Mouse (Mus musculus) hindbrain, embryonic 15.5 days (tissue): ENCODE results near the gene Fxyd6. TPM values are rescaled to one million over a fixed set of nuclear protein-coding genes. Genes with fewer than 3 reads are reported as not detected.

Source experiments
- ATAC-seq: fragments of 200-750 bp; cut with Nextera tagmentation; 2 replicates; pipeline ENCODE4 v1.8.0; 2017; ENCODE audit warnings: low read depth, moderate number of reproducible peaks, moderate TSS enrichment; ENCODE audit not compliant: low FRiP score
- H3K27ac ChIP-seq: fragments of 300-500 bp; sonication (generic); replicated peaks from 2 replicates; pipeline ENCODE4 v1.5.1; 2015; ENCODE audit warnings: mild to moderate bottlenecking, inconsistent platforms
- H3K27me3 ChIP-seq: fragments of 300-500 bp; sonication (generic); 2 replicates; pipeline ENCODE4 v1.6.1; 2015; ENCODE audit warnings: control low read depth, inconsistent platforms
- H3K36me3 ChIP-seq: fragments of 300-500 bp; sonication (generic); 2 replicates; pipeline ENCODE4 v1.6.1; 2015; ENCODE audit warnings: control low read depth, inconsistent platforms
- H3K4me1 ChIP-seq: fragments of 300-500 bp; sonication (generic); replicated peaks from 2 replicates; pipeline ENCODE4 v1.6.1; 2015; ENCODE audit warnings: control low read depth, inconsistent platforms
- H3K4me2 ChIP-seq: fragments of 300-500 bp; sonication (generic); 2 replicates; pipeline ENCODE4 v1.6.1; 2015; ENCODE audit warnings: moderate library complexity, mild to moderate bottlenecking, inconsistent platforms
- H3K4me3 ChIP-seq: fragments of 300-500 bp; sonication (generic); 2 replicates; pipeline ENCODE4 v1.5.1; 2015; ENCODE audit warnings: mild to moderate bottlenecking, inconsistent platforms
- H3K9ac ChIP-seq: fragments of 300-500 bp; sonication (generic); 2 replicates; pipeline ENCODE4 v1.6.1; 2015; ENCODE audit warnings: inconsistent platforms
- H3K9me3 ChIP-seq: fragments of 300-500 bp; sonication (generic); 2 replicates; pipeline ENCODE4 v1.6.1; 2016; ENCODE audit warnings: control low read depth, inconsistent platforms
- WGBS: fragments of 180-500 bp; shearing (Covaris S2); methylation state at CpG from one replicate; pipeline ENCODE4 v1.1.7; 2015; 5-methylcytosine and 5-hydroxymethylcytosine counted together
- polyA plus RNA-seq: library from polyadenylated mRNA; unstranded; fragments of >200 nt; fragmentation: Nextera tagmentation; extraction: Ambion mirVana; gene quantifications from 2 replicates; pipeline ENCODE4 v1.2.1, GENCODE M21; 2015

Fxyd6 gene
- polyA plus RNA-seq, 1 experiment from 2014 or later = 611 TPM

DNA sequence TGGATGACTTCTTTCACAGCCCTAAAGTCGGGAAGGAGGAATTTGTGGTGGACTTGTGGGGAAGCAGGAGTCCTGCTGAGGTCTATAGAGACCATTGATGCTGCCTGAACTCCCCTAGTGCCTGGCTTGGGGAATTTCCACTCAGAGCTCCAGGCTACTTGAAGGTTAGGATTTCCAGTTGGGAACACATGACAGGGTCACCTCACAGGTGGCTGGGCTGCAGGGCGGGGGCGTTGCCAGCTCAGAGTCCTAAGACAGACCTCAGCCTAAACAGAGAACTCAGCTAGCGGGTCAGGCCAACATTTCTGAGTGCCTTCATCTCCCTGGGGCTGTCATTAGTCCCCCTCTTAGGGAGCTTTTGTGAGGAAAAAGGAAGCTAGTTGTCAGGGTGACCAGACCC, 31.9 kb downstream of the Fxyd6 start:
- no peak overlapping the region for H3K27ac ChIP-seq
- H3K27me3 ChIP-seq = no peaks in the 10 kb centered on the region
- no peak overlapping the region for H3K9ac ChIP-seq
- H3K36me3 ChIP-seq = no peaks in the 10 kb centered on the region
- H3K4me2 ChIP-seq = no peak overlapping the region
- no peaks in the 10 kb centered on the region for H3K4me1 ChIP-seq
- ATAC-seq = no peak
- H3K9me3 ChIP-seq = no peaks in the 10 kb centered on the region
- no peak overlapping the region for H3K4me3 ChIP-seq
- WGBS = 60% methylated on average over 4 of the region's 4 CpGs

DNA sequence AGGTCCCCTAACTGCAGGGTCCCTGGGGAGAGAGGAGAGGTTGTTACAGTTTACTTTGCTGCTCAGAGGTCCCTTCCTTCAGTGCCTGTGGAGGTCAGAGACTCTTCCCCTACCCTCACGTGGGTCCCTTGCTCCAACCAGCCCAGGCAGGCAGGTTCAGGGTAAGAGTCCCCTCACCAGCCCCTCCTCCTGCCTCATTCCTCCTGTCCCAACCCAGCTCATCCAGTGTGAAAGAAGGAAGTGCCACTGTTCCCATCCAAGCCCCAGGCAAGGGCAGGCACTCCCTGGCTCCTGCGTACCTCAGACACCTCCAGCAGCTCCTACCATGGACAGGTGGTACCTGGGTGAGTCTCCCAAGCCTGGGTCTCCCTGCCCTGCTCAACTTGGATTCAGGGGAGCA, 33.0 kb downstream of the Fxyd6 start:
- no peak overlapping the region for H3K4me3 ChIP-seq
- H3K27ac ChIP-seq = no peak overlapping the region
- no peak overlapping the region for H3K4me2 ChIP-seq
- no peak for ATAC-seq
- no peaks in the 10 kb centered on the region for H3K27me3 ChIP-seq
- H3K36me3 ChIP-seq = no peaks in the 10 kb centered on the region
- no peak overlapping the region for H3K9ac ChIP-seq
- WGBS = 69% methylated on average over 2 of the region's 2 CpGs
- H3K4me1 ChIP-seq = peaks cover 2% of the 10 kb centered on the region; the same call in 1 of the 2 replicates
- H3K9me3 ChIP-seq = no peaks in the 10 kb centered on the region

DNA sequence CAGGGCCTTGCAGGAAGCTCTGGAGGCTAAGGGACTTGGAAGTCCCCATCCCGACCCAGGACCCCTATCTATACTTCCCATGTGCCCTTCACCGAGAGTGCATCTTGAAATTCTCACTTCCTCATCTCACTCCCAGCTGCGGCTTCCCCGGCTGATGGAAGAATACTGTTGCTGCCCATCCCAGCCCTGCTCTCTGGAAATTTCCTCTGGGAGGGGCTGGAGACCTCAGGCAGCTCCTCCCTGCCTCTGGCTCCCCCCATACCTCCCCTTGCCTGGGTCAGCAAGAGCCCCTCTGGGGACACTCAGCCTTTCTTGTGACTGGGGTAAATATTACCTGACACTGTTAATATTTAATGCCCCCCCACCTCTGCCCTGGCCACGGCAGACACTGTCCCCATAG, 35.7 kb downstream of the Fxyd6 start:
- no peak for ATAC-seq
- no peak overlapping the region for H3K4me3 ChIP-seq
- no peak overlapping the region for H3K27ac ChIP-seq
- WGBS = 74% methylated on average over 5 of the region's 5 CpGs
- no peaks in the 10 kb centered on the region for H3K27me3 ChIP-seq
- H3K4me2 ChIP-seq = no peak overlapping the region
- H3K9ac ChIP-seq = no peak overlapping the region
- peaks cover 5% of the 10 kb centered on the region; the same call in 1 of the 2 replicates for H3K4me1 ChIP-seq
- no peaks in the 10 kb centered on the region for H3K9me3 ChIP-seq
- H3K36me3 ChIP-seq = no peaks in the 10 kb centered on the region

DNA sequence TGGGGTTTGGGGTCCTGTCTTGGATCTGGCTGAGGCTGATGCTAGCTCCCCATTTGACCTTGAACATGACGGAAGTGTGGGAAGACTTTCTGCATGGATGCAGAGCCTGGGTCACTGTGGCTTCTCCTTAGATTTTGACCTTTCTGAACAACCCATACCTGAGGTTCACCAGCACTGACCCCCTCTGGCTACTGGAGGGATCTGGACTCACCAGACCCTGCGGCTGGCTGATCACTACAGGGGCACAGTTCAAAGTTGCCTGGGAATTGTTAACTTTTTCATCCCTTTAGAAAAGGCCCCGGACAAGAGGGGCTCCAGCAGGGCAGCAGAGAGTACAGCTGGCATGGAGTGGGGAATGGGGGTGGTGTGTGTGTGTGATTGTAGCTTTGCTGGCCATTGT, 36.8 kb downstream of the Fxyd6 start:
- Histone ChIP-seq H3K36me3 (no peaks in the 10 kb centered on the region), H3K9me3 (no peaks in the 10 kb centered on the region), H3K27me3 (no peaks in the 10 kb centered on the region), H3K9ac (no peak overlapping the region), H3K4me2 (no peak overlapping the region), H3K4me3 (no peak overlapping the region), H3K27ac (no peak overlapping the region), H3K4me1 (peaks cover 5% of the 10 kb centered on the region)
- 82% methylated on average over 3 of the region's 3 CpGs for WGBS
- no peak for ATAC-seq

DNA sequence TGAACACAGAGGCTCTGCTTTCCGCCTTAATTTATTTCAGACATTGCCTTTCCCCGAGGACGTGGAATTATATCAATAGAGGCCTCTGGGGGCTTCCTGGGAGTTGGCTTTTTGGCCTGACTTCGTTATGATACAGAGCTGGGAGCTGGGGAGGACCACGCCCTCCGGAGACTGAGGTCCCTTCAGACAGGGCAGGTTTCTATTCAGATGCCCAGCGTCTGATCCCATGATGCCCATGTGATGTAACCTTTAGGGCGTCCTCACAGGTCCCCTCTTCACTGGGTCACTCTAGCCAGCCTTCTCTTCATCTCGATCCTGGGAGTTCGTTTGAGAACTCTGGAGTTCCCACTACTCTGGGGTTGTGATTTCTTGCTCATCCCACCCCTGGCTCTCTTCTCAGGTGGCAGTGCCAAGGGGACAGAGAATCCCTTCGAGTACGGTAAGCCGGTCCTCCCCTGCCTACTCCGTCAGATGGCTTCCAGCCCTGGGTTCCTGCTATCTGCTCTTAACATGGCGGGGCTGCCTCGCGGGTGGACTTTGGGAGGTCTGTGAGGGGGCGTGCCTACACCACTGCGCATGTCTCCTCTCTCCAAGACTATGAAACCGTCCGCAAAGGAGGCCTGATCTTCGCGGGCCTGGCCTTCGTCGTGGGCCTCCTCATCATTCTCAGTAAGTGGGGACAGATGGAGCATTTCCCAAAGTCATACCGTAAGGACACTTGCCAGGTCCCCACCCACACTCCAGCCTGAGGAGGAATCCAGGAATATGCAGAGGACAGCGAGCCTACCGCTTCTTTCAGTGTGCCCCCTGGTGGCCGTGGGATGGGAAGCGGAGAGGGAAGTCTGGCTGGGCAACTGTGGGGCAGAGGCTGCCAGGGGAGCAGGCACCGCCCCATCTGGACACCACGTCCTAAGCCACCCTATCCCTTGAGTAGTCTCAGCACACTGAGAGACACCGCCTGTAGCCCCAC, 38.0 kb downstream of the Fxyd6 start:
- Histone ChIP-seq H3K4me1 (peaks cover 12% of the 10 kb centered on the region), H3K9me3 (no peaks in the 10 kb centered on the region), H3K27me3 (no peaks in the 10 kb centered on the region), H3K36me3 (no peaks in the 10 kb centered on the region), H3K9ac (no peak overlapping the region), H3K4me2 (peak overlapping the region; percentile 54), H3K4me3 (peak overlapping the region; percentile 33), H3K27ac (0 out of 2 replicates have a peak overlapping the region, but pooled peaks have one; percentile 5)
- peak; percentile 72 for ATAC-seq
- 39% methylated on average over 33 of the region's 33 CpGs for WGBS

DNA sequence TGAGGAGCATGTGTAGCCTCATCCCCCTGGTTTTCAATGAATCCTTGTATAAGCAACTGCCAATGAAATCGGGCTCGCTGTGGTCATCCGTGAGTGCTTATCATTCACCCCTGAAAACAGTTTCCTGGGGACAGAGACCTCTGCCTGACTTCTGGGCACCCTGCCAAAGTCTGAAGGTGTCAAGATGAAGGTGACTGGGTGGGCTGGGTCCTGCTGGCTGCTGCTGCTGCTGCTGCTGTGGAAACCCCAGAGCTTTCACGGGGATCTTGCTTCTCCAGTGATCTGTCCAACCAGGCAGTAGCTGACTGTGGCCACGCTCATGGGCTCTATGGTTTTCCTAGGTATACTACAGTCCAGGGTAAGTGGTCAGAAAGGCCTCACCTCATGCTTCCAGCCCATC, 40.2 kb downstream of the Fxyd6 start:
- Histone ChIP-seq H3K27me3 (no peaks in the 10 kb centered on the region), H3K4me2 (no peak overlapping the region), H3K4me1 (peaks cover 12% of the 10 kb centered on the region), H3K9ac (no peak overlapping the region), H3K27ac (no peak overlapping the region), H3K36me3 (no peaks in the 10 kb centered on the region), H3K9me3 (no peaks in the 10 kb centered on the region), H3K4me3 (no peak overlapping the region)
- ATAC-seq = no peak
- 88% methylated on average over 5 of the region's 5 CpGs for WGBS

DNA sequence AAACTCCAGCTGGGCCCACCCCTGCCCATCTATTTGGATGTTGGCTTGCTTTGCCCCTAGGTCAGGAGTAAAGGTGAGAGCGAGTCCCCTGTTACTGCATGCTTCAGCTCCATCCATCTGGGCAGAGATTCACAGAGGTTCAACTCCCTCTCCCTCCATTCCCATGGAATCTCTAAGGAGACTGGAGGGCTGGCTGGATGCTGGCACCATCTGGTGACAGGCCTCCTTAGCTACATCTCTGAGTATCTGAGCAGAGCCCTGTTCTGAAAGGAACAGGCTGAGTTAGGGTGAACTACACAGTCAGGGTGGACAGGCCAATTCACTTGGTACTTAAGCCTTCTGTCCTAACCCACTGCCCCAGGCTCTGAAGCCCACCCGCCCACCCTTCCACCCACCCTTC, 40.6 kb downstream of the Fxyd6 start:
- 92% methylated on average over 2 of the region's 2 CpGs for WGBS
- no peak for ATAC-seq
- H3K9ac ChIP-seq = no peak overlapping the region

DNA sequence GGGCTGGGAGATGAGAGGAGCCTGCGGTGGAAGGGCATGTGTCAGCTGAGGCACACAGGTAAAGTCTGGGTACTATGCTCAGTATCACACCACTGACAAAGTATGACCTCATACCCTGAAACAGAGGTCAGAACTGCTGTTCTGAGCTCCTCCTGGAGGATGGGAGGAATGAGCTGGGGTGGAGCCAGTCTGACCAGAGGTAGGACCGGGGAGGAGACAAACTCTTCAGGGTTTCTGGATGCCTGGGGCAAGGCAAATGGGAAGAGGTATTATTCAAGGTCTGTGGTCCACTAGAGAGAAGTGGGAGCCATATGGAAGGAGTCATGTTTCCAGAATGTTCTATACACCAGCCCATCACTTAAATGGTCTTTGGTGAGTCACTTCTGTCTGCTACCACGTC, 41.1 kb downstream of the Fxyd6 start:
- no peaks in the 10 kb centered on the region for H3K27me3 ChIP-seq
- H3K9ac ChIP-seq = no peak overlapping the region
- no peak overlapping the region for H3K4me2 ChIP-seq
- no peak overlapping the region for H3K27ac ChIP-seq
- no peak for ATAC-seq
- H3K9me3 ChIP-seq = no peaks in the 10 kb centered on the region
- no peak overlapping the region for H3K4me3 ChIP-seq
- H3K4me1 ChIP-seq = peaks cover 12% of the 10 kb centered on the region
- 91% methylated on average over 3 of the region's 3 CpGs for WGBS
- H3K36me3 ChIP-seq = no peaks in the 10 kb centered on the region

More for the DNA sequence above, 40.6 kb downstream of the Fxyd6 start:
- Histone ChIP-seq H3K9me3 (no peaks in the 10 kb centered on the region), H3K4me3 (no peak overlapping the region), H3K4me2 (no peak overlapping the region), H3K27me3 (no peaks in the 10 kb centered on the region), H3K27ac (no peak overlapping the region), H3K4me1 (peaks cover 12% of the 10 kb centered on the region), H3K36me3 (no peaks in the 10 kb centered on the region)

DNA sequence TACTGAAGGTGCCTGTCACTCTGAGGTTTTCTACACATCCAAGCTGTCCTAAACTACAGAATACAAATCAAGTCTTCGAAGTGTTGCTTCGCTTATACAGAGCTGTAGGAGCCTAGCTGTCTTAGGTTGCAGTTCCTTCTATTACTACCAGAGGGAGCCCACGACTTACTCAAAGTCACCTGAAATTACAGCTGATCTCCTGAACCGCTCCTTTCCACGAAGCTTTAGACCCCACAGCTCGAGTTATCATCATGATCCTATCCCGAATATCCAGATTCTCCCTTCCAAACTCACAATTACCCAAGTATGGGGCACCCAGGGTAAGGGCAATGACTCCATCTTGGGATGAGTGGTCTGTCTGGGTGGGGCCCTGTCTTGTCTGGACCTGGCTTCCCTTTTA, 41.8 kb downstream of the Fxyd6 start:
- Histone ChIP-seq H3K9ac (no peak overlapping the region), H3K4me3 (peak overlapping the region; percentile 9; the same call in 1 of the 2 replicates), H3K27me3 (no peaks in the 10 kb centered on the region), H3K4me1 (peaks cover 12% of the 10 kb centered on the region), H3K9me3 (no peaks in the 10 kb centered on the region), H3K27ac (0 out of 2 replicates have a peak overlapping the region, but pooled peaks have one; percentile 23), H3K4me2 (peak overlapping the region; percentile 45), H3K36me3 (no peaks in the 10 kb centered on the region)
- 21% methylated on average over 7 of the region's 7 CpGs for WGBS
- ATAC-seq = peak; percentile 39; the same call in 1 of the 2 replicates

DNA sequence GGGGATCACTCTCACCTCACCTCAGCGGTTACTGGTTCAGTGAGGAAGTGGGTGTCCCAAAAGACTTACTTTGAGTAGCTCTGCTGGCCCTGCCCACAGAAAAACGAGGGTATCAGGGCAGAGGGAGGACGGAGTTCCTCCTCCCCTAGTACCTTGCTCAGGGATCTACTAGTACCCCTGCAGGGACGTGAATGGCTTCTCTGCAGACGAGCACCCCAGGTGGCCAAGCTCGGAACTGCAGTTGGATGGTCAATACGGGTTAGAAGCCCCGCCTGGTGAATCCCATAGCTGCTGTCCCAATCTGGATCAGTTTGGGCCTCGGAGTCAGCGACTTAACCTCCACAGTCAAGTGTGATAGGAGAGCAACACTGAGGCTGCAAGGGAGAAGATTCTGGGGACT, 42.3 kb downstream of the Fxyd6 start:
- Histone ChIP-seq H3K27me3 (no peaks in the 10 kb centered on the region), H3K27ac (0 out of 2 replicates have a peak overlapping the region, but pooled peaks have one; percentile 23), H3K4me1 (peaks cover 12% of the 10 kb centered on the region), H3K36me3 (no peaks in the 10 kb centered on the region), H3K9me3 (no peaks in the 10 kb centered on the region), H3K4me2 (peak overlapping the region; percentile 45), H3K9ac (no peak overlapping the region), H3K4me3 (peak overlapping the region; percentile 9; the same call in 1 of the 2 replicates)
- WGBS = 7% methylated on average over 10 of the region's 10 CpGs
- ATAC-seq = no peak

DNA sequence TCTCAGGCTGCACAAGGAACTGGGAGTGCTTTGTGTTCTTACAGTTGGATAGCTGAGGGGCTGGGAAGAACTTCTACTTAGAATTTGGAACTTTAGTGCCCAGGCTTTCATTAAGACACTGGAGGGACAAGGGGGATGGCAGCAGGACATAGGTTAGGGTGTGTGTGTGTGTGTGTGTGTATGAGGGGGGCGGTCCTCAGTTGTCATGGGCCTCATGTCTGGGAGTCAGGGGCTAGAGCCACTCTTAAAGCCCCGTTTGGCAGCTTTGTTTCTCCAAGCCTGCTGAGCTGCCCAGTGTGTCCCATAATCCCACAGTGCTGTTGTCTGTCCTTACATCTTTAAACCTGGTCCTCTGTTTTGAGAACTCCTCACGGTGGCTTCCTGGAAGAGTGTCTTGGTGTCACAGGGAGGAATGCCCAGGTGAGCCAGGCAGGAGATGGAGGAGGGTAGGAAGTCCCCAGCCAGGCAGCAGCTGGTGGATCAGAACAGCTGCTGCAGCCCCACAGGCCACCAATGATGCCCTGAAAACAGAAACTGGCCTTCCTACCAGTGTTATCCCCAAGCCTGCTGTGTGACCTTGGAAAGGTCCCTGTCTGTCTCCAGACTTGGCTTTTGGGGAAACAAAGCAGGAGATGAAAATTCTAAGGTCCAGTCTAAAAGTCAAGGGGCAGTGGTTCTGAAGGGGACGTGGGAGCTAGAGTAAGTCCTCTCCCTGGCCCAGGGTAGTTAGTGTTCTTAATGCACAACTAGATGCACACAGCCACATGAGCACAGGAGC, 42.9 kb downstream of the Fxyd6 start:
- Histone ChIP-seq H3K9me3 (no peaks in the 10 kb centered on the region), H3K9ac (no peak overlapping the region), H3K27me3 (no peaks in the 10 kb centered on the region), H3K36me3 (no peaks in the 10 kb centered on the region), H3K4me2 (no peak overlapping the region; the same call in 1 of the 2 replicates), H3K4me1 (peaks cover 11% of the 10 kb centered on the region), H3K4me3 (no peak overlapping the region), H3K27ac (no peak overlapping the region)
- ATAC-seq = no peak
- 79% methylated on average over 4 of the region's 4 CpGs for WGBS
